Mouse (Mus musculus) stomach, postnatal 0 days (tissue): Measurements from ENCODE around the gene Ift43. TPM values are rescaled to one million over a fixed set of nuclear protein-coding genes. Genes with fewer than 3 reads are reported as not detected.

ENCODE experiments used
- ATAC-seq: fragments of 200-750 bp; cut with Nextera tagmentation; 2 replicates; pipeline ENCODE4 v1.8.0; 2017; ENCODE audit not compliant: low FRiP score, low TSS enrichment
- DNase-seq: peaks from one replicate; pipeline ENCODE4 v3.0.0-alpha.2; 2016; ENCODE audit warnings: low spot score
- H3K27ac ChIP-seq: fragments of 300-500 bp; sonication (generic); replicated peaks from 2 replicates; pipeline ENCODE4 v1.5.1; 2014; ENCODE audit warnings: mild to moderate bottlenecking, control low read depth
- H3K27me3 ChIP-seq: fragments of 300-500 bp; sonication (generic); 2 replicates; pipeline ENCODE4 v1.6.1; 2014; ENCODE audit warnings: low read length; ENCODE audit not compliant: control insufficient read depth, insufficient read depth
- H3K36me3 ChIP-seq: fragments of 300-500 bp; sonication (generic); 2 replicates; pipeline ENCODE4 v1.6.1; 2014; ENCODE audit warnings: low read length, mixed read lengths; ENCODE audit not compliant: control insufficient read depth, insufficient read depth
- H3K4me1 ChIP-seq: fragments of 300-500 bp; sonication (generic); replicated peaks from 2 replicates; pipeline ENCODE4 v1.6.1; 2014; ENCODE audit warnings: antibody characterized with exemption; ENCODE audit not compliant: control insufficient read depth, insufficient read depth
- H3K4me2 ChIP-seq: fragments of 300-500 bp; sonication (generic); replicated peaks from 2 replicates; pipeline ENCODE4 v1.6.1; 2014; ENCODE audit warnings: low read depth, mild to moderate bottlenecking, control low read depth, moderate library complexity
- H3K4me3 ChIP-seq: fragments of 300-500 bp; sonication (generic); 2 replicates; pipeline ENCODE4 v1.5.1; 2014; ENCODE audit warnings: low read depth, low read length, control low read depth
- H3K9ac ChIP-seq: fragments of 300-500 bp; sonication (generic); 2 replicates; pipeline ENCODE4 v1.6.1; 2014; ENCODE audit warnings: mild to moderate bottlenecking, low read length, control low read depth, mixed read lengths
- H3K9me3 ChIP-seq: fragments of 300-500 bp; sonication (generic); 2 replicates; pipeline ENCODE4 v1.6.1; 2016; ENCODE audit warnings: low read length; ENCODE audit not compliant: control insufficient read depth
- CTCF ChIP-seq: IDR thresholded peaks from 2 replicates; pipeline ENCODE4 v1.5.1; 2016; ENCODE audit warnings: antibody characterized with exemption, low read depth, mild to moderate bottlenecking, moderate library complexity
- EP300 ChIP-seq: optimal IDR thresholded peaks from 2 replicates; pipeline ENCODE3; 2016; ENCODE audit warnings: antibody characterized with exemption
- WGBS: fragments of 180-500 bp; shearing (Covaris S2); extraction: QIAGEN DNeasy Blood & Tissue Kit; methylation state at CpG from one replicate; pipeline ENCODE4 v1.1.7; 2014; 5-methylcytosine and 5-hydroxymethylcytosine counted together
- polyA plus RNA-seq: library from polyadenylated mRNA; unstranded; fragments of >200 nt; fragmentation: Nextera tagmentation; extraction: Ambion mirVana; gene quantifications from 2 replicates; pipeline ENCODE4 v1.2.1, GENCODE M21; 2015

The Ift43 gene
- polyA plus RNA-seq, 1 experiment from 2014 or later: 48.0 TPM

- TF ChIP-seq EP300: no peak
- no peak for TF ChIP-seq CTCF
These were observed 7.0 kb upstream of the Ift43 start for GRCm38 (mm10) chr12:86075358-86075757.

GRCm38 (mm10) chr12:86076321-86076901 lies 5.9 kb upstream of the Ift43 start:
- Histone ChIP-seq H3K9ac (peak overlapping the region; percentile 28), H3K9me3 (no peaks in the 10 kb centered on the region), H3K27me3 (no peaks in the 10 kb centered on the region), H3K4me3 (peak overlapping the region; percentile 54), H3K4me1 (no peaks in the 10 kb centered on the region; the same call in 1 of the 2 replicates), H3K4me2 (peak overlapping the region; percentile 93), H3K27ac (no peak overlapping the region), H3K36me3 (no peaks in the 10 kb centered on the region)
- TF ChIP-seq CTCF (peak; percentile 57), EP300 (no peak)
- WGBS: 18% methylated on average over 13 of the region's 13 CpGs
- ATAC-seq (no peak), DNase-seq (peak; percentile 25)

More at GRCm38 (mm10) chr12:86075358-86075757, 7.0 kb upstream of the Ift43 start:
- WGBS: 85% methylated on average over 7 of the region's 7 CpGs
- Histone ChIP-seq H3K4me1 (no peaks in the 10 kb centered on the region; the same call in 1 of the 2 replicates), H3K4me2 (no peak overlapping the region), H3K27me3 (no peaks in the 10 kb centered on the region), H3K36me3 (no peaks in the 10 kb centered on the region), H3K9me3 (no peaks in the 10 kb centered on the region), H3K4me3 (no peak overlapping the region), H3K9ac (no peak overlapping the region), H3K27ac (no peak overlapping the region)
- DNase-seq: no peak
- no peak for ATAC-seq

- no peaks in the 10 kb centered on the region; the same call in 1 of the 2 replicates for H3K4me1 ChIP-seq
- no peak for TF ChIP-seq CTCF
- TF ChIP-seq EP300: no peak
- peak overlapping the region; percentile 53; the same call in 1 of the 2 replicates for H3K9ac ChIP-seq
- H3K27ac ChIP-seq: no peak overlapping the region; the same call in 1 of the 2 replicates
- H3K9me3 ChIP-seq: no peaks in the 10 kb centered on the region
- peak overlapping the region; percentile 54 for H3K4me3 ChIP-seq
- H3K4me2 ChIP-seq: peak overlapping the region; percentile 93
- WGBS: 47% methylated on average over 8 of the region's 8 CpGs
- H3K27me3 ChIP-seq: no peaks in the 10 kb centered on the region
- DNase-seq (no peak), ATAC-seq (no peak)
- no peaks in the 10 kb centered on the region for H3K36me3 ChIP-seq
These were observed 5.0 kb upstream of the Ift43 start for GRCm38 (mm10) chr12:86077322-86077721.

GRCm38 (mm10) chr12:86077736-86078135 lies 4.6 kb upstream of the Ift43 start:
- ATAC-seq (no peak), DNase-seq (no peak)
- 32% methylated on average over 11 of the region's 11 CpGs for WGBS
- Histone ChIP-seq H3K4me3 (peak overlapping the region; percentile 54), H3K36me3 (no peaks in the 10 kb centered on the region), H3K4me2 (peak overlapping the region; percentile 93), H3K27me3 (no peaks in the 10 kb centered on the region), H3K9me3 (no peaks in the 10 kb centered on the region), H3K4me1 (no peaks in the 10 kb centered on the region; the same call in 1 of the 2 replicates), H3K27ac (peak overlapping the region; percentile 93; the same call in 1 of the 2 replicates), H3K9ac (peak overlapping the region; percentile 53)
- TF ChIP-seq EP300 (no peak), CTCF (no peak)

- 14% methylated on average over 9 of the region's 9 CpGs for WGBS
- Histone ChIP-seq H3K9ac (peak overlapping the region; percentile 58), H3K9me3 (no peaks in the 10 kb centered on the region), H3K4me1 (no peaks in the 10 kb centered on the region; the same call in 1 of the 2 replicates), H3K27me3 (no peaks in the 10 kb centered on the region), H3K27ac (peak overlapping the region; percentile 93), H3K4me3 (peak overlapping the region; percentile 54), H3K36me3 (no peaks in the 10 kb centered on the region), H3K4me2 (peak overlapping the region; percentile 93)
- ATAC-seq (no peak), DNase-seq (no peak)
- TF ChIP-seq CTCF (no peak), EP300 (no peak)
These were observed 4.2 kb upstream of the Ift43 start for GRCm38 (mm10) chr12:86078176-86078552.

- peak; percentile 60 for DNase-seq
- Histone ChIP-seq H3K27ac (peak within 1 kb of the TSS; percentile 93), H3K27me3 (no peaks in the 10 kb centered on the region), H3K9me3 (no peaks in the 10 kb centered on the region), H3K4me1 (no peaks in the 10 kb centered on the region; the same call in 1 of the 2 replicates), H3K4me2 (peak within 1 kb of the TSS; percentile 93), H3K36me3 (no peaks in the 10 kb centered on the region), H3K4me3 (peak within 1 kb of the TSS; percentile 54), H3K9ac (peak within 1 kb of the TSS; percentile 68)
- TF ChIP-seq EP300: no peak
- no peak for TF ChIP-seq CTCF
- peak; percentile 58; the same call in 1 of the 2 replicates for ATAC-seq
- 0% methylated on average over 25 of the region's 25 CpGs for WGBS
These were observed 3.7 kb upstream of the Ift43 start, which contains the start of gene Tgfb3 for GRCm38 (mm10) chr12:86078553-86079201. Gene Tgfb3, minus strand, starts transcription at chr12:86079041.
